Mouse (Mus musculus) brain, embryonic 14.5 days (tissue): Measurements from ENCODE around the gene Mrtfb.

Experiments
- CTCF ChIP-seq: fragments of 200-500 bp; IDR thresholded peaks from 2 replicates; pipeline ENCODE4 v1.5.1; 2012; ENCODE audit warnings: inconsistent platforms, mild to moderate bottlenecking, moderate library complexity, borderline replicate concordance; ENCODE audit not compliant: insufficient read depth, insufficient read length; ENCODE audit errors: extremely low read depth
- POLR2A ChIP-seq: fragments of 200-500 bp; IDR thresholded peaks from 2 replicates; pipeline ENCODE4 v1.6.1; 2012; ENCODE audit warnings: mild to moderate bottlenecking, inconsistent platforms, borderline replicate concordance; ENCODE audit not compliant: poor library complexity, insufficient read depth, insufficient read length, severe bottlenecking; ENCODE audit errors: extremely low read depth

DNA sequence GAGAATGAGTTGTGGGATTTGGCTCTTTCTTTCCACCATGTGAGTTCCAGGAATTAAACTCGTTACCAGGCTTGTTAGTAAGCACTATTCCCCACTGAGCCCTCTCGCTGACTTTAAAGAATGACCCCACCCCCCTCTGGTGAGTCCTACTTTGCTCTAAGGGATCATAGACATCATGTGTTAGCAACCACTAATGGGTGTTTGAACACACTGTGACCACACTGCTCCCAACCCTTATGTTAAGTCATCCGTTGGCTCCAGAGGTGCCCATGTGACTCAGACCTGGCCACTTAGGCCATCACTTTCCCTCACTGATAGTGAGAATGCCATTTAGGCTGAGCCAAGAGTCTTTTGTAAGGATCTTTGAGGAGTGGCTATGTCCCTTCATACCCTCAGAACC, 48.2 kb upstream of the Mrtfb start:
- no peak for TF ChIP-seq CTCF
- no peak for TF ChIP-seq POLR2A
